8 mouse cellular contexts compared by ENCODE assay signal in the genomic region with DNA sequence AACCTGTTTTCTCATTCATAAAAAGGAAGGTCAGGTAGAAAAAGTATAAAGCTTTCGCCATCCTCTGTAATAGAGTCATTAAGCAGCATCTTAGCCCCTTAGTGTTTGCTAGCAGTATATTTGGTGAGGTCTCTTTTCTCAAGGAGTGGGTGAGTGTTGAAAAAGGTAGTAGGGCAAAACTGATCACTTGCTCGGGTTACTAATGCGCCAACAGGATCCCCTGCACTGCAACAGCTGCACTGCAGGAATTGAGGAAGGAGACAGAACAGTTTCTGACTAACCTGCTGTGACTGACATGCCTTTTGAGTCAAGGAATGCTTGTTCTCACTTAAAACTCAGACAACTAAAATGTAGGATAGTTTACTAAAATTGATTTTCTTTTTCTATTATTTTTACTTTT. TPM values are rescaled to one million over a fixed set of nuclear protein-coding genes. Genes with fewer than 3 reads are reported as not detected.
DNase-seq lines count a peak whose midpoint lies in the region; ATAC-seq lines count a peak whose summit lies in the region.

No protein-coding gene starts in this region.

- 0 out of 2 replicates have a peak overlapping the region, but pooled peaks have one; percentile 98 for H3K27ac ChIP-seq in liver, embryonic 13.5 days

- no peak for ATAC-seq in liver, embryonic 13.5 days (ENCODE audit: low read depth)

- H3K9me3 ChIP-seq in liver, embryonic 13.5 days (replicated peaks): no peaks in the 10 kb centered on the region

- H3K36me3 ChIP-seq in liver, embryonic 13.5 days: peaks cover 3% of the 10 kb centered on the region; the same call in 1 of the 2 replicates

- H3K4me1 ChIP-seq in liver, embryonic 13.5 days (replicated peaks): peaks cover 61% of the 10 kb centered on the region

- no peaks in the 10 kb centered on the region for H3K27me3 ChIP-seq in liver, embryonic 13.5 days

- H3K9ac ChIP-seq in liver, embryonic 13.5 days: peak overlapping the region; percentile 100

- peak overlapping the region; percentile 100 for H3K4me3 ChIP-seq in liver, embryonic 13.5 days (replicated peaks)

- 33% methylated on average over 3 of the region's 3 CpGs for WGBS in liver, embryonic 13.5 days (ENCODE audit: insufficient replicate concordance)

- H3K4me2 ChIP-seq in liver, embryonic 13.5 days: peak overlapping the region; percentile 83

- DNase-seq in embryo, embryonic 10.5 days (ENCODE audit: low spot score): peak; percentile 6
- no peak for DNase-seq in embryo, embryonic 9.5 days (ENCODE audit: extremely low spot score)
- DNase-seq in thymus, postnatal 4 days: peak; percentile 16
- DNase-seq in thymus, postnatal 0 days (ENCODE audit: low spot score): no peak
- no peak for DNase-seq in liver, embryonic 13.5 days
- DNase-seq in urinary bladder, postnatal 14 days (ENCODE audit: low spot score): no peak
- DNase-seq in adrenal gland, postnatal 10 days: no peak
- no peak for DNase-seq in adipocyte (ENCODE audit: low spot score)

RNA-seq across cellular contexts. Expression of a gene that starts 1.8 kb away (rescaled TPM):
- 119 and 123 TPM in 2 replicates for polyA plus RNA-seq in thymus, postnatal 0 days (2015; fragmentation: Nextera tagmentation; extraction: Ambion mirVana)
- polyA plus RNA-seq in liver, embryonic 13.5 days (2015; fragmentation: Nextera tagmentation; extraction: Ambion mirVana): 69.1 and 75.4 TPM in 2 replicates
- 10 to 100 TPM; 65.9 to 68.7 TPM for total RNA-seq in adrenal gland, postnatal 10 days (2021)

RNA-seq across cellular contexts. Expression of a gene that starts 32.0 kb away (rescaled TPM):
- 36.9 and 40.5 TPM in 2 replicates for polyA plus RNA-seq in thymus, postnatal 0 days (2015; fragmentation: Nextera tagmentation; extraction: Ambion mirVana)
- polyA plus RNA-seq in liver, embryonic 13.5 days (2015; fragmentation: Nextera tagmentation; extraction: Ambion mirVana): 39.6 and 42.8 TPM in 2 replicates
- total RNA-seq in adrenal gland, postnatal 10 days (2021): 100 to 1,000 TPM; 144 to 154 TPM

RNA-seq across cellular contexts. Expression of a gene that starts 37.2 kb away (rescaled TPM):
- polyA plus RNA-seq in thymus, postnatal 0 days (2015; fragmentation: Nextera tagmentation; extraction: Ambion mirVana): 0.27 and 0.74 TPM in 2 replicates
- 2.1 and 2.7 TPM in 2 replicates for polyA plus RNA-seq in liver, embryonic 13.5 days (2015; fragmentation: Nextera tagmentation; extraction: Ambion mirVana)
- total RNA-seq in adrenal gland, postnatal 10 days (2021): 10 to 100 TPM; 27.0 to 33.8 TPM

RNA-seq across cellular contexts. Expression of a gene that starts 46.3 kb away (rescaled TPM):
- 0.30 and 0.35 TPM in 2 replicates for polyA plus RNA-seq in thymus, postnatal 0 days (2015; fragmentation: Nextera tagmentation; extraction: Ambion mirVana)
- 0.15 and 0.25 TPM in 2 replicates for polyA plus RNA-seq in liver, embryonic 13.5 days (2015; fragmentation: Nextera tagmentation; extraction: Ambion mirVana)
- 1 to 10 TPM; 7.4 to 9.4 TPM for total RNA-seq in adrenal gland, postnatal 10 days (2021)

Comparison
In these comparisons a context has a peak if more than half of its experiments do, and no peak if none do; other contexts are left out.
1. DNase-seq: peak in embryo, embryonic 10.5 days (single experiment) and thymus, postnatal 4 days (single experiment); none in embryo, embryonic 9.5 days (single experiment), thymus, postnatal 0 days (single experiment), liver, embryonic 13.5 days (single experiment), urinary bladder, postnatal 14 days (single experiment), adrenal gland, postnatal 10 days (single experiment) and adipocyte (single experiment).